25 mouse cellular contexts compared by ENCODE assay signal in genomic region chr4:51216378-51216777, GRCm38 (mm10). TPM values are rescaled to one million over a fixed set of nuclear protein-coding genes. Genes with fewer than 3 reads are reported as not detected.
"Had no signal": no experiment of that assay in that cellular context is flagged by ENCODE, and none has a peak within 500 bp of the region (broad histone marks: within the 10 kb centered on the region; RNA-seq: fewer than 3 reads in every experiment).

Cylc2 (plus strand) TSS chr4:51216678.

- H3K4me3 ChIP-seq: neural tube, embryonic 12.5 days; neural tube, embryonic 13.5 days; neural tube, embryonic 15.5 days; stomach, embryonic 15.5 days had no signal

- H3K27me3 ChIP-seq: neural tube, embryonic 12.5 days; neural tube, embryonic 13.5 days; neural tube, embryonic 15.5 days; stomach, embryonic 15.5 days had no signal

- H3K27ac ChIP-seq: neural tube, embryonic 12.5 days; neural tube, embryonic 13.5 days; neural tube, embryonic 15.5 days; stomach, embryonic 15.5 days; stomach, postnatal 0 days had no signal

- H3K36me3 ChIP-seq: neural tube, embryonic 12.5 days; neural tube, embryonic 13.5 days; neural tube, embryonic 15.5 days; stomach, embryonic 15.5 days had no signal

- DNase-seq: retina, postnatal 1 day; right cerebral cortex, adult 18-20 months; right cerebral cortex, postnatal 14 days; right cerebral cortex, postnatal 25 days; right cerebral cortex, postnatal 4 days; spleen, adult 18-20 months; thymus, adult 18-20 months; thymus, adult 2 months; thymus, postnatal 14 days; thymus, postnatal 25 days; thymus, postnatal 36 days; thymus, postnatal 4 days had no signal

- H3K4me1 ChIP-seq: neural tube, embryonic 12.5 days; neural tube, embryonic 13.5 days; neural tube, embryonic 15.5 days; stomach, embryonic 15.5 days had no signal

RNA-seq across cellular contexts. Expression of gene Cylc2, which starts in this region (rescaled TPM):
- polyA plus RNA-seq: neural tube, embryonic 11.5 days; neural tube, embryonic 12.5 days; neural tube, embryonic 13.5 days; neural tube, embryonic 14.5 days; neural tube, embryonic 15.5 days; small intestine, adult 2 months; spleen, adult 2 months; stomach, embryonic 14.5 days; stomach, embryonic 15.5 days; stomach, embryonic 16.5 days; stomach, postnatal 0 days; thymus, adult 2 months; thymus, postnatal 0 days; urinary bladder, adult 2 months had no signal
